Mouse (Mus musculus) layer of hippocampus, postnatal 14 days (tissue): Measurements from ENCODE around the gene Rrad. TPM values are rescaled to one million over a fixed set of nuclear protein-coding genes. Genes with fewer than 3 reads are reported as not detected.

ENCODE experiments used
- DNase-seq, 2 experiments: peaks; one replicate each; pipeline ENCODE4 v3.0.0; 2021 to 2022; ENCODE audit warnings: low spot score in 2 of 2, mixed read lengths in 1 of 2
- total RNA-seq, 2 experiments: library from RNA; stranded (reverse); gene quantifications; 2 replicates each; pipeline ENCODE4 v1.2.3; 2021

Rrad gene
- total RNA-seq, 2 experiments from 2014 or later, result 2.1 to 3.3 TPM

GRCm38 (mm10) chr8:104613119-104613518 is 18.0 kb downstream of the Rrad start:
- DNase-seq, result no peak

- no peak for DNase-seq
These were observed 19.5 kb downstream of the Rrad start for GRCm38 (mm10) chr8:104611613-104612012.

- no peak for DNase-seq
These were observed 20.9 kb downstream of the Rrad start for GRCm38 (mm10) chr8:104610185-104610766.

GRCm38 (mm10) chr8:104609222-104609621 is 21.9 kb downstream of the Rrad start:
- no peak for DNase-seq

GRCm38 (mm10) chr8:104607944-104608343 is 23.2 kb downstream of the Rrad start:
- no peak for DNase-seq

DNA sequence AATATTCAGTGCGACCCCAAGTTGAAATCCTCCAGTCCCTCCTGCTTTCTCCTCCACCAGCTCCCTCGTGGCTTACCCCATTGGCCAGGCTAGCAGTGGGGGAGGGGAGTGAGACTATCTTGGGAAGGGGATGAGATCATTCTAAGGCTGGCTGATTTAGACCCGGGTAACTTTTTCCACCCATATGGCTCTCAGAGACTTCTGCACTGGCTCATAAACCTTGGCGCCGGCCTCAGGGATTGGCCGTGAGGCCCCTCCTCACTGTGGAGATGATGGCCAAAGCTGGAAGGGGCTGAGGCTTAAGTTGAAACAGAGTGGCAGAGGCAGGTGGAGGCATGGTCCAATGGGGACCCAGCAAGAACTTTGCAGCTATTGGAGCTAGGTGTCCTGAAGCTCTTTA is 24.8 kb downstream of the Rrad start:
- DNase-seq, result no peak

GRCm38 (mm10) chr8:104603245-104603593 is 27.9 kb downstream of the Rrad start:
- no peak for DNase-seq

GRCm38 (mm10) chr8:104602468-104603244 is 28.5 kb downstream of the Rrad start:
- DNase-seq, result peak; percentile 83 to 91

DNA sequence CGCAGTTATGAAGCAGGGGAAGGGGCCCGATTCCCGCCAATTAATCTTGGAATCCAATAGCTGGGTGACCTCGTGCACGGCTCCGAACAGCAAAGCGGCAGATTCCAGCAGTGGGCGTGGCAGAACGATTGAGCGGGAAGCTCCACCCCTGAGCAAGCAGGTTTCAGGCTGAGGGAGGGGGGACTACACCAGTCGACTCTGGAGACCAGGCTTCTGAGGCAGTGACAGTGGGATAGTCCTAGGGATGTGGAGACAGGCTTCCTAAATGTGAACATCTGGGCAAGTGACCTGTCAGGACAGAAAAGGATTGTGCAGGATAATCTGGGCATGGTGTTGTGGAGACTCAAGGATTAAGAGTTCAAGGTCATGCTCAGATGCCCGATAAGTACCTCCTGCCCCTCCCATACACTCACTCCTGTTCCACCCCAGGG is 29.2 kb downstream of the Rrad start:
- DNase-seq, result no peak

GRCm38 (mm10) chr8:104601386-104601785 is 29.7 kb downstream of the Rrad start:
- DNase-seq, result no peak

DNA sequence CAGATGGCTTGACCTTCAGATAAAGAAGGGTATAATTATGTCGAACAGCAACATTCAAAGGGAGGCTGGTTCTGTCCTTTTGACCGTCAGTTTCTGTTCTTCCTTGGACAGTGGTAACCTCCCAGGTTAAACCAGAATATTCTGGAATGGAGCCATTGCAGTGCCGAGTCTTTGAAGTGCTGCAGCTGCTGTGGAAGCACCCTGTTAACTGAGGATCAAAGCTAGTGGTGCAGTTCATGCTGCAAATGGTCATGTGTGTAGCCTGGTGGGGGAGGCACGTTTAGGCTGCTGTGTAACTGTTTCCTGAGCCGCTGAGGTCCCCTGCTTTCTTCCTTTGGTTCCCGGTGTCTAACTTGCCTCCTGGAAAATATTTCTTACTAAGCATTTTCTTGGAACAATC is 32.6 kb downstream of the Rrad start:
- DNase-seq, result no peak

DNA sequence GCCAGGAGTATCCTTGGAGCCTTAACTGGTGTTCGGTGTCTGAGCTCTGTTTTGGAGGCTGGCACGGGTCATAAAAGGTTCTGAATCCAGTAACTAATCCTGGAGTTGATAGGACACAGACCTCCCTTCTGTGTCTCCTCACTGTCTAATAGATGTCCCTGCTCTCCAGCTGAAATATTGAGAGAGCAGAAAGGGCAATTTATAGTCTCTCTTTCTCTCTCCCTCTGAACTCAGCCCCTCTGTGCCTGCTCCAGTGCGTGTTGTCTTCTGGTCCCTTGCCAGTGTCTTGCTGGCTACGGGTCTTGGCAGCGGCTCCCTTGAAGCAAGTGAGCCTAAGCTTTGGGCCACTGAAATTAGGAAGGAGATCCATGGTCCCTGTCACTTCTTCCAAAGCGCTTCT is 33.5 kb downstream of the Rrad start:
- no peak for DNase-seq

DNA sequence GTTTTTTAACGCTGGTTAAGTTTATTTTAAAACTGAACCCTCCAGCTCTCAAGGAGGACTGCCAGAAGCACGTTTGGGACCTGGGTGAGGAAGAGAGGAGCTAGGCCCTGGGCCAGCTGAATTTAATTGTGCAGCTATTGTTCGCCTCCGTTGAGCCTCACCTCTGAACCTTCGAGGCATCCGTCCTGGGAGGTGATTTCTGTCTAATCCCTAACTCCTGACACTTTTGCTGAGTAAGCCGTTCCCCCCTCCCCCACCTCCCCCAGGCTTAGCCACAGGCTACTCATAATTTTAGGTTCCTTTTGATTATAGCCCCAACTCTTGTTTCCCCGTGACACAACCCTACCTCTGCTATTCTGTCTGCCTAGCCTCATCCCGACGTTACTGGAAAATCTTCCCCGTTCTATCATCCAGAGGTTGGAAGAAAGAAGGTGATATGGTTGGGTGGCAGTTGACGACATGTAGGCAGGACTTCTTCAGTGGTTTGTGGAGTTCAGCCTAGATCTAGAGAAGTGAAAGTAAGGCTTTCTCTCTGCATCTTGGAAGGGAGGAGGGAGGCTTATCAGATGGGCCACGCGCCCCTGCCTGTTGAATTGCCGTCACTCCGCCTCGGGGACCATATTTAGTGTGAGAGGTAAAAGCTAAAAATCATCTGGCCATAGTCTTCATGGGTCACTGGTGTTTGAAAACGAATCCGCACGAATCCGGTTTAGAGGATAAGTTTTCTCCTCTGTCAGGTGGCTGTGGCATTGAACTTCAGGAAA is 35.2 kb downstream of the Rrad start:
- DNase-seq, result no peak

DNA sequence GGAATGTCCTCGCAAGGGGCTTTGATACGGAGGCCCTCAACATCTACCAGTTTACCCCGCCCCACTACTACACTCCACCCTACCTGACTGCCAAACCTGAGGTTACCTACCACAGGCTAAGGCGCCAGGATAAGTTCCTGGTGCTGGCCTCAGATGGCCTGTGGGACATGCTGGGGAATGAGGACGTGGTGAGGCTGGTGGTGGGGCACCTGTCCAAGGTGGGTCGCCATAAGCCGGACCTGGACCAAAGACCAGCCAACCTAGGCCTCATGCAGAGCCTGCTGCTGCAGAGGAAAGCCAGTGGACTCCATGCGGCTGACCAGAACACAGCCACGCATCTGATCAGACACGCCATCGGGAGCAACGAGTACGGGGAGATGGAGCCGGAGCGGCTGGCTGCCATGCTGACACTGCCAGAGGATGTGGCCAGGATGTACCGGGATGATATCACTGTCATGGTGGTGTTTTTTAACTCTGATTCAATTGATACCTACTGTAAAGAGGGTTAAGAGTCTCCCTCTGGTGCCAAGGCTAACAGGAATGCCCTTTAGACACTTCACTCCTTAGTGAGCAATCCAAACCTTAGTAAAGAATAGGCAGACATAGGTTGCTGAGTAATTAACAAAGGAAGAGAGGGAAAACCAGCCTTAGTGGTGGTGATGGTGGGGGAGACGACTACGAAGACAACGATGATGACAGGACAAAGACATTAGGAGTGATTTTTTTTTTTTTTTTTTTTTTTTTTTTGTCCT is 36.3 kb downstream of the Rrad start:
- DNase-seq, result no peak

DNA sequence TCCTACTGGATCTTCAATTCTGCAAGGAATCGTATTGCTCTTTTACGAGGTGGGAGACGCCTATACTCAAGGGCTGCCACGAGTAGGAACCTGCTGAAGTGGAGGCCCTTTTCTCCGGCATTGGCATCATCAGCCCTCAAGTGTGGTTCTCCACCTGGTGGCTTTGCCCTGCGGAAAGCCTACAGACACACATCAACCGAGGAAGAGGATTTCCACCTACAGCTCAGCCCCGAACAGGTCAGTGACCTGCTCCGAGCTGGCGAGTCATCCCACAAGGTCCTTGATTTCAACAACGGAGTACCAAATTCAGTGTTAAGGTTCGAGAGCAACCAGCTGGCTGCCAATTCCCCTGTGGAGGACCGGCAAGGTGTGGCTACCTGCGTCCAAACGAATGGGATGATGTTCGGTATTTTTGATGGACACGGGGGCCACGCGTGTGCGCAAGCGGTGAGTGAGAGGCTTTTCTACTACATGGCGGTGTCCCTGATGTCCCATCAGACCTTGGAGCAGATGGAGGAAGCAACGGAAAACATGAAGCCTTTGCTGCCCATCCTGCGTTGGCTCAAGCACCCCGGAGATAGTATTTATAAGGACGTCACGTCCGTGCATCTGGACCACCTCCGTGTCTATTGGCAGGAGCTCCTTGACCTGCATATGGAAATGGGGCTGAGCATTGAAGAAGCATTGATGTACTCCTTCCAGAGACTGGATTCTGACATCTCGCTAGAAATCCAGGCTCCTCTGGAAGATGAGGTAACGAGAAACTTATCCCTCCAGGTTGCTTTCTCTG is 37.4 kb downstream of the Rrad start:
- DNase-seq, result no peak

- DNase-seq, result no peak
These were observed 38.6 kb downstream of the Rrad start for GRCm38 (mm10) chr8:104592566-104592965.

DNA sequence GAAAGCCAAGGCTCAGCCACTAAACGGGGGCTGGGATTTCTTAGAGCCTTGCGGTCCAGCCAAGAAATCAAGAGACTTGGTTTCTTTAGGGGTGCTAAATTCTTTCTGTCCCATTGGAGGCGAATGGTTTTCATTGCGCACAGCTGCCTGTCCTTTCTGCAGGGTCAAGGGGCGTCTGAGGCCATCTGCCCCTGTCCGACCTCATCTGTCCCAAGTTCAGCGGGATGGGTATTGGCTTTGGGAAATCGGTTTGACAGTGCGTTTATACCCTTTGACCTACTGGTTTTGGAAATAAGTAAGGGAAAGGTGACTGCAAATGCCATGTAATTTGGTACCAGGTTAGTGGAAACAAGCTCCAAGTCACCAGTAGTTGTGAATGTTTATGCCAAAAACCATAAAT is 39.3 kb downstream of the Rrad start:
- DNase-seq, result no peak

DNA sequence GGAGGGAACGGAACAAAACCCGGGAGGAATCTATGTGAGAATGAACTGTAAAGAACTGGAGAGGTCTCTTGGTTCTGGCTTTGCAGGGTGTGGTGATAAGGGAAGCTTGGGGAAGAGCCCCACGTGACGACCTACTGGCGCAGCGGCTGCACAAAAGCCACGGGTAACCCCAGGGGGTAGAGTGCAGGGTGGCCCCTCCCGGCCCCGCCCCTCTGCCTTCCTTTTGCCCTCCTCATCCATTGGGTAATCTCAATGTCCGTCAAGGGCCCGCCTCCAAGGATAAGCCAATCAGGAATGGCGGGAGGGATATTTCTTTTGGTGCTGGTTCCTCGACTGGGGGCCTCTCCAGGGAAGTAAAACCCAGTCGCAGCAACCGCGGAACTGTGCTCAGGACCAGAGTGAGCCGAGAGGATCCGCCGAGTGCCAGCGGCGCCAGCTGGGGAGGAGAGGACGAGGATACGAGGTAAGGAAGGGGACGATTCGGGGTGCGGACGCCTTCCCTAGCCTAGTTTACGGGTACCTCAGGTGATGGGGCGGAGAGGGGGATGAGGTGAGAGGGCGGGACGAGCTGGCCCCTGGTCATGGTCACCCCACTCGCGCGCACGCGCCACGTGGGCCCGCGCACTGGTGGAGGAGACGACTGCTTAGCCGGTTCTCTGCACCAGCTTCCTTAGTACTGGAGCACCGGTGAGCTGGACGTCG is 39.8 kb downstream of the Rrad start, which contains the start of gene Pdp2:
TSS of gene Pdp2 (plus strand) at position 319 of the 702 bp plus-strand sequence.
- peak; percentile 93 to 97 for DNase-seq

GRCm38 (mm10) chr8:104590284-104590683 is 40.8 kb downstream of the Rrad start:
- DNase-seq, result no peak

DNA sequence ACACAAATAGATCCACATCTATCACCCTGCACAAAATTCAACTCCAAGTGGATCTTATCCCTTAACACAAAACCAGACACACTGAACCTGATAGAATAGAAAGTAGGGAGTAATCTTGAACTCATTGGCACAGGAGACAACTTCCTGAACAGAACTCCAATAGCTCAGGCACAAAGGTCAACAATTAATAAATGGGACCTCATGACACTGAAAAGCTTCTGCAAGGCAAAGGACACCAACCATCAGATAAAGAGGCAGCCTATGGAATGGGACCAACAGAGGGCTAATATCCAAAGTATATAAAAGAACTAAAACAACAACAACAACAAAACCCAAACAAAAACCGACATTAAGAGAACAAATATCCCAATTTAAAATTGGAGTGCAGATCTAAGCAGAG is 46.6 kb downstream of the Rrad start:
- no peak for DNase-seq
